Mouse (Mus musculus) CH12.LX (cell line): ENCODE data around the gene Lrig1. TPM values are rescaled to one million over a fixed set of nuclear protein-coding genes. Genes with fewer than 3 reads are reported as not detected.

Experiments
- DNase-seq: peaks from one replicate; pipeline ENCODE4 v3.0.0-alpha.2; 2013; ENCODE audit errors: extremely low read depth
- H3K27ac ChIP-seq: 2 replicates; pipeline ENCODE4 v1.5.1; 2012; ENCODE audit warnings: low read depth, mild to moderate bottlenecking, control low read depth, moderate library complexity; ENCODE audit not compliant: insufficient read depth
- H3K27me3 ChIP-seq: replicated peaks from 2 replicates; pipeline ENCODE3; 2012; ENCODE audit warnings: inconsistent platforms
- H3K36me3 ChIP-seq, 2 experiments: replicated peaks in 1 of 2; 2 replicates each; pipeline versions ENCODE3 to v1.6.1; 2012; ENCODE audit warnings: inconsistent platforms in 1 of 2, low read length in 1 of 2, mild to moderate bottlenecking in 1 of 2, mixed read lengths in 1 of 2, moderate library complexity in 1 of 2; ENCODE audit not compliant: control insufficient read depth in 1 of 2, insufficient read depth in 1 of 2
- H3K4me1 ChIP-seq, 2 experiments: 2 replicates each; pipeline ENCODE4 v1.6.1; 2012; ENCODE audit warnings: inconsistent platforms in 1 of 2, moderate library complexity in 1 of 2; ENCODE audit not compliant: insufficient read depth in 2 of 2, control insufficient read depth in 1 of 2
- H3K4me2 ChIP-seq: 2 replicates; pipeline ENCODE4 v1.6.1; 2012; ENCODE audit warnings: low read depth, mild to moderate bottlenecking, control low read depth; ENCODE audit not compliant: poor library complexity, insufficient read depth, severe bottlenecking
- H3K4me3 ChIP-seq, 3 experiments: fragments of 150-350 bp in 1 of 3; sonication (generic) in 1 of 3; replicated peaks in 1 of 3; 2 replicates each; pipeline versions ENCODE3 to v1.5.1; 2011 to 2012; ENCODE audit warnings: low read depth in 2 of 3, low read length in 2 of 3, mild to moderate bottlenecking in 2 of 3, moderate library complexity in 2 of 3, control low read depth in 1 of 3, improper control_type of control experiment in 1 of 3, inconsistent platforms in 1 of 3, mixed read lengths in 1 of 3; ENCODE audit not compliant: poor library complexity in 1 of 3
- H3K79me2 ChIP-seq: replicated peaks from 2 replicates; pipeline ENCODE4 v1.6.1; 2012; ENCODE audit warnings: mild to moderate bottlenecking, moderate library complexity; ENCODE audit not compliant: control insufficient read depth, poor library complexity, insufficient read depth, severe bottlenecking; ENCODE audit errors: extremely low read depth
- H3K9ac ChIP-seq: 2 replicates; pipeline ENCODE4 v1.6.1; 2012; ENCODE audit warnings: low read depth, mild to moderate bottlenecking, control low read depth, moderate library complexity; ENCODE audit not compliant: insufficient read depth
- H3K9me3 ChIP-seq: replicated peaks from 2 replicates; pipeline ENCODE3; 2012; ENCODE audit warnings: low read length, inconsistent platforms, mixed read lengths
- CTCF ChIP-seq, 2 experiments: IDR thresholded peaks in 1 of 2; conservative IDR thresholded peaks in 1 of 2; 2 replicates each; pipeline ENCODE4 v1.5.1; 2011 to 2012; ENCODE audit warnings: low read depth in 2 of 2, low read length in 2 of 2, improper control_type of control experiment in 1 of 2, inconsistent platforms in 1 of 2, mild to moderate bottlenecking in 1 of 2, moderate library complexity in 1 of 2
- GABPA ChIP-seq: IDR thresholded peaks from 2 replicates; pipeline ENCODE4 v1.6.1; 2012; ENCODE audit warnings: low read depth, low read length, improper control_type of control experiment, inconsistent platforms; ENCODE audit not compliant: insufficient replicate concordance
- HCFC1 ChIP-seq: IDR thresholded peaks from 2 replicates; pipeline ENCODE4 v1.6.1; 2012; ENCODE audit warnings: low read depth, mild to moderate bottlenecking, inconsistent platforms, low read length, improper control_type of control experiment
- JUN ChIP-seq: IDR thresholded peaks from 2 replicates; pipeline ENCODE4 v1.6.1; 2011; ENCODE audit warnings: low read depth, mild to moderate bottlenecking, low read length, improper control_type of control experiment, moderate library complexity; ENCODE audit not compliant: insufficient read depth
- JUND ChIP-seq: conservative IDR thresholded peaks from 2 replicates; pipeline ENCODE4 v1.6.1; 2011; ENCODE audit warnings: low read depth, low read length, improper control_type of control experiment
- MAFK ChIP-seq: IDR thresholded peaks from 2 replicates; pipeline ENCODE4 v1.6.1; 2011; ENCODE audit warnings: low read length, improper control_type of control experiment; ENCODE audit not compliant: insufficient replicate concordance
- MAX ChIP-seq: IDR thresholded peaks from 2 replicates; pipeline ENCODE4 v1.6.1; 2011; ENCODE audit warnings: low read length, improper control_type of control experiment
- MEF2A ChIP-seq: IDR thresholded peaks from 2 replicates; pipeline ENCODE4 v1.6.1; 2014; ENCODE audit warnings: low read depth, mild to moderate bottlenecking, inconsistent platforms, low read length, improper control_type of control experiment, borderline replicate concordance
- MYC ChIP-seq: IDR thresholded peaks from 2 replicates; pipeline ENCODE4 v1.6.1; 2011; ENCODE audit warnings: low read depth, mild to moderate bottlenecking, improper control_type of control experiment, low read length
- NRF1 ChIP-seq: IDR thresholded peaks from 2 replicates; pipeline ENCODE4 v1.6.1; 2014; ENCODE audit warnings: low read depth, mild to moderate bottlenecking, inconsistent platforms, low read length, improper control_type of control experiment, moderate library complexity
- POLR2A ChIP-seq: IDR thresholded peaks from 2 replicates; pipeline ENCODE4 v1.6.1; 2011; ENCODE audit warnings: low read depth, mild to moderate bottlenecking, improper control_type of control experiment, low read length
- RAD21 ChIP-seq: IDR thresholded peaks from 2 replicates; pipeline ENCODE4 v1.6.1; 2011; ENCODE audit warnings: low read depth, mild to moderate bottlenecking, low read length, improper control_type of control experiment, moderate library complexity
- SMC3 ChIP-seq: IDR thresholded peaks from 2 replicates; pipeline ENCODE4 v1.6.1; 2011; ENCODE audit warnings: low read depth, low read length, improper control_type of control experiment
- TBP ChIP-seq: conservative IDR thresholded peaks from 2 replicates; pipeline ENCODE4 v1.6.1; 2011; ENCODE audit warnings: low read depth, low read length, improper control_type of control experiment
- TCF12 ChIP-seq: IDR thresholded peaks from 2 replicates; pipeline ENCODE4 v1.6.1; 2014; ENCODE audit warnings: low read depth, mild to moderate bottlenecking, inconsistent platforms, low read length, improper control_type of control experiment
- UBTF ChIP-seq: IDR thresholded peaks from 2 replicates; pipeline ENCODE4 v1.6.1; 2012; ENCODE audit warnings: low read depth, mild to moderate bottlenecking, inconsistent platforms, low read length, improper control_type of control experiment, moderate library complexity
- ZC3H11A ChIP-seq: IDR thresholded peaks from 2 replicates; pipeline ENCODE4 v1.6.1; 2012; ENCODE audit warnings: low read depth, mild to moderate bottlenecking, inconsistent platforms, low read length, improper control_type of control experiment
- ZKSCAN1 ChIP-seq: IDR thresholded peaks from 2 replicates; pipeline ENCODE4 v1.6.1; 2012; ENCODE audit warnings: low read depth, inconsistent platforms, low read length, improper control_type of control experiment, borderline replicate concordance
- dilution Hi-C: fragments of 300-500 bp; cut with MboI; formaldehyde crosslinking; loops from 2 replicates; pipeline ENCODE4 v1.14.3; 2020; ENCODE audit warnings: low sequenced_read_pairs; ENCODE audit not compliant: extremely low pct_unique_long_range_greater_than_20kb, extremely low pct_ligation_motif_present
- in situ Hi-C: fragments of 300-500 bp; cut with MboI; formaldehyde crosslinking; loops from 3 replicates; pipeline ENCODE4 v1.14.3; 2019; ENCODE audit warnings: low sequenced_read_pairs, low pct_ligation_motif_present, low pct_unique_long_range_greater_than_20kb, mixed read lengths
- polyA plus RNA-seq: library from polyadenylated mRNA; unstranded; fragments of >175 nt; gene quantifications from 2 replicates; pipeline ENCODE4 v1.2.1, GENCODE M21; 2012; ENCODE audit warnings: low read depth; ENCODE audit not compliant: insufficient read length
- total RNA-seq, 2 experiments: library from RNA; depleted of rRNA; stranded (reverse); fragments of 300-350 nt in 1 of 2; fragments of >200 nt in 1 of 2; gene quantifications; 2 replicates each; pipeline ENCODE4 v1.2.3; 2012 to 2014

Gene Lrig1
- total and polyA plus RNA-seq, 3 experiments, result 0.43 TPM; not detected in 2

GRCm38 (mm10) chr6:94588365-94588764 lies 111.6 kb downstream of the Lrig1 start:
- Histone ChIP-seq H3K4me3 (no peak overlapping the region), H3K9ac (no peak overlapping the region), H3K27ac (no peak overlapping the region), H3K36me3 (peaks cover 2 to 15% of the 10 kb centered on the region in 2 experiments), H3K4me2 (no peak overlapping the region), H3K79me2 (no peaks in the 10 kb centered on the region), H3K9me3 (peaks cover 2% of the 10 kb centered on the region), H3K4me1 (no peaks in the 10 kb centered on the region), H3K27me3 (no peaks in the 10 kb centered on the region)
- DNase-seq, result no peak
- TF ChIP-seq MYC, result no peak
- TF ChIP-seq MAFK, result 0 out of 2 replicates have a peak, but pooled peaks have one; percentile 51
- no peak for TF ChIP-seq MAX
- no peak for TF ChIP-seq NRF1
- TF ChIP-seq CTCF (conservative IDR thresholded peaks at IDR 0.05 in 1 of 2, IDR thresholded peaks at IDR 0.05 in 1 of 2; ENCODE audit: low read depth in 2 of 2, low read length in 2 of 2), result no peak
- no peak for TF ChIP-seq MEF2A
- dilution Hi-C loops, result no loop called here
- in situ Hi-C loops, result no loop called here

GRCm38 (mm10) chr6:94584976-94585375 lies 115.0 kb downstream of the Lrig1 start:
- no peak for DNase-seq
- H3K36me3 ChIP-seq, result peaks cover 0 to 20% of the 10 kb centered on the region in 2 experiments
- H3K4me2 ChIP-seq, result no peak overlapping the region
- H3K4me3 ChIP-seq, result no peak overlapping the region
- H3K9ac ChIP-seq, result no peak overlapping the region
- H3K4me1 ChIP-seq, result no peaks in the 10 kb centered on the region
- no peak for TF ChIP-seq HCFC1
- TF ChIP-seq ZKSCAN1, result no peak
- TF ChIP-seq MAFK, result no peak
- no peak for TF ChIP-seq ZC3H11A
- no peak for TF ChIP-seq CTCF (conservative IDR thresholded peaks at IDR 0.05 in 1 of 2, IDR thresholded peaks at IDR 0.05 in 1 of 2; ENCODE audit: low read depth in 2 of 2, low read length in 2 of 2)
- TF ChIP-seq TCF12, result no peak
- TF ChIP-seq RAD21, result no peak
- no peak for TF ChIP-seq SMC3
- TF ChIP-seq UBTF, result no peak
- TF ChIP-seq GABPA, result no peak
- TF ChIP-seq TBP, result no peak
- no peak for TF ChIP-seq JUN
- TF ChIP-seq POLR2A, result no peak
- TF ChIP-seq JUND, result no peak
- TF ChIP-seq MYC, result no peak
- H3K9me3 ChIP-seq, result peaks cover 2% of the 10 kb centered on the region
- in situ Hi-C loops, result no loop called here
- no peaks in the 10 kb centered on the region for H3K27me3 ChIP-seq
- dilution Hi-C loops, result no loop called here
- no peaks in the 10 kb centered on the region for H3K79me2 ChIP-seq
- no peak overlapping the region for H3K27ac ChIP-seq
